Mouse (Mus musculus): ENCODE measurements around the gene Chchd3. TPM values are rescaled to one million over a fixed set of nuclear protein-coding genes. Genes with fewer than 3 reads are reported as not detected.

Gene Chchd3
- total RNA-seq, 2 experiments from 2014 or later = 190 to 224 TPM

DNA sequence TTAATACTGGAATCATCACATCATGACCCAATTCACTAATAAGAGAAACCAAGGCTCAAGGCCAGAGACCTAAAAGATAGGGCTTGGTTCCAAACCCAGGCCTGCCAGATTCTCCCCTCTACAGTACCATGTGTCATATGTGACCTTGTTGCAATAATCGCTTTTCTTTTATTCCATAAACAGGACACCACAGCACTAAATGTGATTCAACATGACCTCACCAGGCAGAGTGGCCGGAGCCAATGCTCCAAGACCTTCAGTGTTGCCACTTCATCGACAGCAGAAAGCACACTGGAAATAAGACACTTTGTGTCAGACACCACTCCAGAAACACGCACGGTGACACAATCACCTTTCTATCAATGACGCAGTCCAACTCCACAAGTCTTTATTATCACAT lies 258.3 kb downstream of the Chchd3 start:
- peak; percentile 49 to 65 for DNase-seq

DNA sequence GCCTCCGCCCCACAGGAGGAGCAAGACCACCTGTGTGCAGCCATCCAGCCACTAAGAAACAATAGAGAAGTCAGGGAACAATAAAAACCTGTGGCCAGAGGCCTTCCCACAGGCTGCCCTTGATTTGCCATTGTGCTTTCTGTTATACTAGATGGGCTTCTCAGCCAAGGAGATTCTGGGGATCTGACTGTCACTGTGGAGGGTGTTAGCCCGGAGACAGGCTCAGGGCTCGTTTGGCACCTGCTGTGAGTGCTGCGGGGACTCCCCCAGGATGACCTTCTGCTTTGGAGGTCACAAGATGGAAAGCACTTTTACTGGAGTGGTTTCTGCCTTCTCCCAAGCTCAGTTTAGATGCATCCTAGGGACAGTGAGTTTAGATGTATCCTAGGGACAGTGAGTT lies 262.5 kb downstream of the Chchd3 start:
- no peak for DNase-seq

- DNase-seq = no peak
These were observed 264.2 kb downstream of the Chchd3 start for GRCm38 (mm10) chr6:32795653-32796500.

GRCm38 (mm10) chr6:32793575-32793974 lies 266.5 kb downstream of the Chchd3 start:
- DNase-seq = no peak

DNA sequence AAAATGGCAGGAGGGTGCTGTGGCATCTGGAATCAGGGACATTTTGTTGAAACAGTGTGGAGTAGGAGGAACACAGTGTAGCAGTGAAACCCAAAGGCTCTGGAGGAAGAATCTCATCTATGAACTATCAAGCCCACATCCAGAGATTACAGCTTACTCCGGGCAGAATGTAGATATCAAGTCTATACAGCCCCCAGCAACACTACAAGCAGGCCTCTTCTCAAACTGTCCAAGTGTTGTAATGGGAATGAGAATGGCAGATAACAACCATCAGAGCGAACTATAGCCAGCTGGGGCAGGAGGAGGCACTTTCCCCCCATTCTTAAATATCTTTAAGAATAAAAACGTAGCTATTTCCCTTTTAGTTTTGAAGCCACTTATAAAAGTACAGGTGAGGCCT lies 266.9 kb downstream of the Chchd3 start:
- DNase-seq = no peak

DNA sequence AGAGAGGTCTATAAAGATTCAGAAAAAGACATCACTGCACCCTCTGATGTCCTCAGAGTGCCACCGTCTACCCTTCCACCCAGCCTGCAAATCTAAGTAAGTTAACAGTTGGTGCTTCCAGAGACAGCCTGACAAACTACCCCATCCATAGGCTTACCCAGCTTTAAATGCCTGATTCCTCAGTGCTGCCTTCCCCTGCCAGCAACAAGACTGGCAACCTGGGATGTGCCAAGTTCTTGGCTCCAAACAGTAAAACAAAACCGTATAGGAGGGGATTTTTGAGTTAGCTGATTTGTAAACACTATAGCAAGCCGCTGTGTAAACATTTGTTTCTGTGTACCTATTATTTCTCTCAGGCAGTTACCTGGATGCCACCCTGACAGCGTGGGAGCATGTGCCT lies 269.6 kb downstream of the Chchd3 start:
- DNase-seq = no peak

GRCm38 (mm10) chr6:32787399-32787798 lies 272.7 kb downstream of the Chchd3 start:
- DNase-seq = no peak

DNA sequence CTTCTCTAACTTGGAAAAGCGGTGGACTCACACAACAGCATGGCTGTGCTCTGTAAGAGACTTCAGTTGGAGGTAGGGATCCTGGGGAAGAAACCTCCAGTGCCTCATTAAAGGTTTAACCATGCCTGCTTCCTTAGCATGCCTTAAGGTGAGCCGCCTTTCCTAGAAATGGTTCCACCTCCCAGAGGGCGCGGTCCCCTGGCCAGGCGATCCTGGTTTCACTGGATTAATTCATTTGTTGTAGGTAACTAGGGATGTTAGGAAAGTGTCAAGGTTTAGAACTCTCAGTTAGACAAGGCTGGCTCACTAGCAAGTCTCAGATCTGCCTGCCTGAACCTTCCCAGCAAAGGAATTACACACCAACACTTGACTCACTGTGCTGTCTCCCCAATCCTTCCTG lies 273.9 kb downstream of the Chchd3 start:
- DNase-seq = no peak

DNA sequence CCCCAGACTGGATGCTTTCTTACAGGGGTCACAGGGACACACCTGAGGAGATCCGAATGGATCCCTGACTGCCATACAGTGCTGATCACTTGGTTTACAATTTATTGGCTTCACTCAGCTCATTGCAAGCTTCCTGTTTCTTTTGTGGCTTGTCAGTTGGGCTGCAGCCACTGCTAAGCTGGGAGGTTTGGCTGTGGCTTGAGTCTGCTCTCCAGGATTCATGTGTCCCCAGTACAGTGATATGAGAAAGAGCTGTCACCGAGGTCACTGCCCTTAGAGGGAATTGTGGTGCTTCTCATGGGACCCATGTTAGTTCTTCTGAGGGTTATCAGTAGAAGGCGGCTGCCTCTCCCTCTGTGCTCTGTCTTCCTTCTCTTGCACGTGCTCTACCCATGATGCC lies 277.0 kb downstream of the Chchd3 start:
- no peak for DNase-seq

DNA sequence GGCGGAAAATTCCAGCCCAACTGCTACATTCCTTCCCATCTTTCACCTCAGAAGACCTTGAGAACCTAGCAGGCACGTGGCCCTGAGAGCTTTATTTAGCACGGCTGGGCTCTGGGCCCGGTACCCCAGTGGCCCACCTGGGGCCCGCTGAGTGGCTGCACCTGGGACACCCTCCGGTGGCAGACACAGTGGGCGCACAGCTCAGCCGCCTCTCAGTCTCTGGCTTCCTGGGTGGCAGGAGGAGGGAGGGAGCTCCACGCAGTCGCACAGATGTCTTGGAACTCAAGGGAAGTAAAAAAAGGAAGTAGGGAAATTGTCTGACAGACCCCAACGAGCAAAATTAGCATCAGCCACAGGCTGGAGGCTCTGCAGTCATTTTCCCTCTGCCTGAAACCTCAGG lies 279.5 kb downstream of the Chchd3 start:
- peak; percentile 13 to 33 for DNase-seq

DNA sequence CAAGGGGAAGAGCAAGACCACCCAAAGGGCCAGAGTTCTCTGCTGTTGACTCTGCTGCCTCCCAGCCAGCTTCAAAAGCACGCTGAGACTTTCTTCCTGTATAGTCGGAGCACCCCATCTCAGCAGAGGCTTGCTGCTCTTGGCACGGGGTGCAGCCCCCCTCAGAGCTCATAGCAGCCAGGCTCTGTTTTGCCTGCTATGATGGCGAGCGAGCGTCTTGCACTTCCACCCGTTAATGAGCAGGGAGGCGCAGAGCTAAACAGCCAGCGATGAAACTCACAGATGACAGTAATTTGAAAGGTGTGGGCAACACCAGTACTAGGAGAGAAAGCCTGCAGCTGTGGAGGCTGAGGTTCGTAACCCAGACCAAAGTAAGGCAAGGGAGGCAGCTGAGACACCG lies 283.7 kb downstream of the Chchd3 start:
- DNase-seq = no peak

DNA sequence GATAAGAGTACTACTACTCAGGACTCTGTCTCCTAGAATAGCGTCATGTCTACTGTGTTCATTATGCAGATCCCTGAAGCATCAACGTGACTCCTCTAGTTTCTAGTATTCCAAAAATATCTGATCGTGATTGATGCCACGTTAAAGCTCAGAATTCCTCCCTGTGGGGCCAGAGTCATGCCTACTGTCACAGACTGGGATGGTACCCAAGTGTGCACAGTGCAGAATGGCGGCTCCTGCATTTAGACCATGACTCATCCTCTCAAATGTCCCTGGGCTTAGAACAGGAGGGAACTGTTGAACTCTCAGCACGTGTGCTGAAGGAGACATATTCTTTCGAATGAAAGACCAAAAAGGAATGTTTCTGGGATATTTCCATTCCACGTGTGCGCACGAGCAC lies 305.5 kb downstream of the Chchd3 start:
- DNase-seq = no peak

- DNase-seq = no peak
These were observed 310.2 kb downstream of the Chchd3 start for GRCm38 (mm10) chr6:32749821-32750220.

DNA sequence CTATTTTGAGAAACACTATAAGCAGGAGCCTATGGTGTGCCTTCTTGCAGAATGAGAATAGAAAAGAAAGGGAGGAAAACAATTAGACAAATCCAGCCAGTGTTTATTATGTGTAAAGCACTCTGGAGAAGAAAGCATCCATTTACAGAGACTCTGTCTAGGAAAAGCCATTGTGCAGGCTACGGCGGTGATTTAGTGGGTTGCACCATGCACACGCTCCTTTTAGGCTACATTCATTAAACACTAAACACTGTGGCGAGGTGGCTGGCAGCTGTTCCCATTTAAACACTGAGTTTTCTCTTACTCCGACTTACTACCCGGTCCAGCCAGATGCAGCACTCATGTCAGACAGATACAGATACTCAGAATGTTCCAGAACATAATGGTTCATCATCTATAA lies 311.3 kb downstream of the Chchd3 start:
- no peak for DNase-seq

GRCm38 (mm10) chr6:32747333-32747732 lies 312.7 kb downstream of the Chchd3 start:
- no peak for DNase-seq

Other genes with a start within 250 kb of the Chchd3 start
- 10 to 100 TPM; 42.0 to 47.8 TPM for gene Exoc4, start 188.8 kb upstream of the Chchd3 start, total RNA-seq (2021)